Mouse (Mus musculus) kidney, adult 2 months (tissue): ENCODE data around the gene Hmgn3.

Experiments
- CTCF ChIP-seq: fragments of 200-500 bp; conservative IDR thresholded peaks from 2 replicates; pipeline ENCODE4 v1.5.1; 2011; ENCODE audit warnings: low read depth, mild to moderate bottlenecking, control low read depth, low read length, moderate library complexity, mixed read lengths; ENCODE audit not compliant: insufficient read depth, insufficient read length
- POLR2A ChIP-seq: fragments of 200-500 bp; IDR thresholded peaks from one replicate; pipeline ENCODE4 v1.6.1; 2011; ENCODE audit warnings: low read depth, low read length, control low read depth

GRCm38 (mm10) chr9:83061289-83061688, 85.2 kb downstream of the Hmgn3 start:
- TF ChIP-seq CTCF, result no peak
- no peak for TF ChIP-seq POLR2A
